19 mouse cellular contexts compared by ENCODE assay signal in the genomic region with DNA sequence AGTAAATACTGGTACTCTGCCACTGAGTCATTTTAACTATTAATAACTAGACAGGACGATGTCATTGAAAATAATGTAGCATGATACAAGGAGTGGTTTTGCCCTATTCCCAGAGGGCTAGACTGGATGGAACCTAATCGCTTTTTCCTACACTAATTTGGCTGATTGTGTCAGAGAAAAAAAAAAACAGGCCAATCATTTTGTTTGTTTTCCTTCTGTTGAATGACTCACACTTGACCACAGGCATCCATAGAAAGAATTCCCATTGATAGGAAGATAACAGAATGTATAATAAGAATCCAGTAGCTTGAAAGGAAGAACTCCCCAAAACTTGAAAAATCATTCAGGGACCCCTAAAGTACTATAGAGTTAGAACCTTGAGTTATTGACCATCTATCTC.
"Had no signal": no experiment of that assay in that cellular context is flagged by ENCODE, and none has a peak within 500 bp of the region (broad histone marks: within the 10 kb centered on the region; RNA-seq: fewer than 3 reads in every experiment).

No protein-coding gene starts in this region.

- H3K4me2 ChIP-seq: limb, embryonic 13.5 days; liver, embryonic 12.5 days; liver, embryonic 15.5 days; midbrain, embryonic 11.5 days; midbrain, embryonic 15.5 days; neural tube, embryonic 13.5 days; stomach, embryonic 15.5 days had no signal

- H3K4me1 ChIP-seq: limb, embryonic 10.5 days; limb, embryonic 13.5 days; liver, embryonic 12.5 days; liver, embryonic 15.5 days; midbrain, embryonic 15.5 days; neural tube, embryonic 13.5 days; stomach, embryonic 15.5 days had no signal

- H3K27ac ChIP-seq: limb, embryonic 10.5 days; limb, embryonic 13.5 days; liver, embryonic 12.5 days; liver, embryonic 15.5 days; midbrain, embryonic 15.5 days; neural tube, embryonic 13.5 days; stomach, embryonic 15.5 days had no signal

- ATAC-seq: liver, embryonic 12.5 days; midbrain, embryonic 15.5 days had no signal

- H3K9ac ChIP-seq: limb, embryonic 13.5 days; liver, embryonic 12.5 days; liver, embryonic 15.5 days; midbrain, embryonic 15.5 days; neural tube, embryonic 13.5 days; stomach, embryonic 15.5 days had no signal

- H3K27me3 ChIP-seq: limb, embryonic 13.5 days; liver, embryonic 12.5 days; liver, embryonic 15.5 days; midbrain, embryonic 15.5 days; neural tube, embryonic 13.5 days; stomach, embryonic 15.5 days had no signal

- H3K4me3 ChIP-seq: limb, embryonic 10.5 days; limb, embryonic 13.5 days; liver, embryonic 12.5 days; liver, embryonic 15.5 days; midbrain, embryonic 15.5 days; neural tube, embryonic 13.5 days; stomach, embryonic 15.5 days had no signal

- DNase-seq: kidney, adult 9 months; kidney, postnatal 10 days; kidney, postnatal 36 days; liver; lung, adult 18-20 months; lung, postnatal 14 days; lung, postnatal 4 days; retina, postnatal 1 day; right cerebral cortex, postnatal 25 days; spleen, adult 18-20 months; thymus, postnatal 25 days had no signal

- H3K9me3 ChIP-seq: limb, embryonic 10.5 days; limb, embryonic 13.5 days; liver, embryonic 12.5 days; liver, embryonic 15.5 days; midbrain, embryonic 15.5 days; neural tube, embryonic 13.5 days; stomach, embryonic 15.5 days had no signal

- H3K36me3 ChIP-seq: limb, embryonic 10.5 days; limb, embryonic 13.5 days; liver, embryonic 12.5 days; liver, embryonic 15.5 days; midbrain, embryonic 15.5 days; neural tube, embryonic 13.5 days; stomach, embryonic 15.5 days had no signal
